Mouse (Mus musculus): ENCODE measurements around the gene Phykpl. TPM values are rescaled to one million over a fixed set of nuclear protein-coding genes. Genes with fewer than 3 reads are reported as not detected.

Phykpl gene
- polyA plus RNA-seq, 1 experiment from 2014 or later: 20.7 TPM

Other genes starting within 250 kb of the Phykpl start
- gene Hnrnpab, start 22.1 kb downstream of the Phykpl start, polyA plus RNA-seq (2015; fragmentation: Nextera tagmentation; extraction: Ambion mirVana): 380 and 381 TPM in 2 replicates
- gene Nhp2, start 35.0 kb downstream of the Phykpl start, polyA plus RNA-seq (2015; fragmentation: Nextera tagmentation; extraction: Ambion mirVana): 138 and 147 TPM in 2 replicates
- gene Rmnd5b, start 51.1 kb downstream of the Phykpl start, polyA plus RNA-seq (2015; fragmentation: Nextera tagmentation; extraction: Ambion mirVana): 53.1 and 55.1 TPM in 2 replicates
- gene N4bp3, start 66.1 kb downstream of the Phykpl start, polyA plus RNA-seq (2015; fragmentation: Nextera tagmentation; extraction: Ambion mirVana): 41.0 and 45.4 TPM in 2 replicates
- gene D930048N14Rik, start 66.2 kb downstream of the Phykpl start, polyA plus RNA-seq (2015; fragmentation: Nextera tagmentation; extraction: Ambion mirVana): 4.5 and 5.2 TPM in 2 replicates
- gene 0610009B22Rik, start 104.1 kb downstream of the Phykpl start, polyA plus RNA-seq (2015; fragmentation: Nextera tagmentation; extraction: Ambion mirVana): 84.8 and 92.6 TPM in 2 replicates
- 15.2 and 17.4 TPM in 2 replicates for gene Sec24a, start 178.9 kb downstream of the Phykpl start, polyA plus RNA-seq (2015; fragmentation: Nextera tagmentation; extraction: Ambion mirVana)
- 111 and 116 TPM in 2 replicates for gene Sar1b, start 178.9 kb downstream of the Phykpl start, polyA plus RNA-seq (2015; fragmentation: Nextera tagmentation; extraction: Ambion mirVana)

Measured in embryonic facial prominence, embryonic 15.5 days (tissue).